Mouse (Mus musculus) thymus, adult 2 months (tissue): ENCODE data around the gene Mras. TPM values are rescaled to one million over a fixed set of nuclear protein-coding genes. Genes with fewer than 3 reads are reported as not detected.

ENCODE experiments used
- DNase-seq: peaks from one replicate; pipeline ENCODE4 v3.0.0; 2021
- H3K27ac ChIP-seq: fragments of 200-500 bp; 2 replicates; pipeline ENCODE4 v1.5.1; 2012; ENCODE audit warnings: low read length, control low read depth; ENCODE audit not compliant: control insufficient read depth, insufficient read depth
- H3K27me3 ChIP-seq: fragments of 200-500 bp; 2 replicates; pipeline ENCODE4 v1.6.1; 2012; ENCODE audit warnings: mild to moderate bottlenecking, low read length, moderate library complexity, mixed read lengths; ENCODE audit not compliant: control insufficient read depth, insufficient read depth
- H3K36me3 ChIP-seq: fragments of 200-500 bp; 2 replicates; pipeline ENCODE4 v1.6.1; 2012; ENCODE audit warnings: mild to moderate bottlenecking, low read length, moderate library complexity; ENCODE audit not compliant: control insufficient read depth, insufficient read depth
- H3K4me1 ChIP-seq: fragments of 200-500 bp; replicated peaks from 2 replicates; pipeline ENCODE4 v1.6.1; 2012; ENCODE audit warnings: low read length; ENCODE audit not compliant: control insufficient read depth, insufficient read depth
- H3K4me3 ChIP-seq: fragments of 200-500 bp; 2 replicates; pipeline ENCODE4 v1.5.1; 2012; ENCODE audit warnings: mild to moderate bottlenecking, low read length, control low read depth, moderate library complexity; ENCODE audit not compliant: control insufficient read depth, insufficient read depth
- CTCF ChIP-seq: fragments of 200-500 bp; IDR thresholded peaks from 2 replicates; pipeline ENCODE4 v1.5.1; 2012; ENCODE audit warnings: mild to moderate bottlenecking, control low read depth, low read length, moderate library complexity, borderline replicate concordance; ENCODE audit not compliant: control insufficient read depth, poor library complexity, insufficient read depth; ENCODE audit errors: extremely low read depth
- POLR2A ChIP-seq: fragments of 200-500 bp; IDR thresholded peaks from 2 replicates; pipeline ENCODE4 v1.6.1; 2012; ENCODE audit warnings: mild to moderate bottlenecking, low read length, control low read depth, moderate library complexity; ENCODE audit not compliant: control insufficient read depth, poor library complexity, insufficient read depth; ENCODE audit errors: extremely low read depth
- WGBS: fragments of 180-500 bp; shearing (Covaris S2); methylation state at CpG from one replicate; pipeline ENCODE4 v1.1.7; 2018; 5-methylcytosine and 5-hydroxymethylcytosine counted together
- polyA plus RNA-seq: library from polyadenylated mRNA; depleted of rRNA; stranded (reverse); fragments of >200 nt; gene quantifications from 2 replicates; pipeline ENCODE4 v1.2.3, GENCODE M21; 2012

Gene Mras
- polyA plus RNA-seq, 1 experiment = 14.9 TPM

GRCm38 (mm10) chr9:99470347-99471092 is 33.3 kb upstream of the Mras start:
- WGBS = 77% methylated on average over 16 of the region's 16 CpGs
- H3K4me3 ChIP-seq = no peak overlapping the region
- H3K4me1 ChIP-seq = no peaks in the 10 kb centered on the region
- no peaks in the 10 kb centered on the region for H3K27me3 ChIP-seq
- no peak for DNase-seq
- H3K36me3 ChIP-seq = no peaks in the 10 kb centered on the region
- H3K27ac ChIP-seq = no peak overlapping the region
- TF ChIP-seq CTCF = no peak
- TF ChIP-seq POLR2A = no peak

GRCm38 (mm10) chr9:99469681-99470273 is 32.6 kb upstream of the Mras start:
- Histone ChIP-seq H3K4me1 (no peaks in the 10 kb centered on the region), H3K36me3 (no peaks in the 10 kb centered on the region), H3K27me3 (no peaks in the 10 kb centered on the region), H3K27ac (no peak overlapping the region), H3K4me3 (no peak overlapping the region)
- DNase-seq = peak; percentile 22
- 53% methylated on average over 8 of the region's 8 CpGs for WGBS
- no peak for TF ChIP-seq CTCF
- TF ChIP-seq POLR2A = no peak

- no peak for TF ChIP-seq POLR2A
- no peak for TF ChIP-seq CTCF
- Histone ChIP-seq H3K27me3 (no peaks in the 10 kb centered on the region), H3K4me1 (no peaks in the 10 kb centered on the region), H3K27ac (no peak overlapping the region), H3K36me3 (no peaks in the 10 kb centered on the region), H3K4me3 (no peak overlapping the region)
- no peak for DNase-seq
- WGBS = 93% methylated on average over 9 of the region's 9 CpGs
These were observed 31.4 kb upstream of the Mras start for GRCm38 (mm10) chr9:99468572-99468971.

- H3K4me1 ChIP-seq = no peaks in the 10 kb centered on the region
- TF ChIP-seq CTCF = no peak
- TF ChIP-seq POLR2A = no peak
- H3K4me3 ChIP-seq = no peak overlapping the region
- H3K36me3 ChIP-seq = no peaks in the 10 kb centered on the region
- H3K27me3 ChIP-seq = no peaks in the 10 kb centered on the region
- no peak for DNase-seq
- WGBS = 91% methylated on average over 6 of the region's 6 CpGs
- no peak overlapping the region for H3K27ac ChIP-seq
These were observed 27.7 kb upstream of the Mras start for GRCm38 (mm10) chr9:99464876-99465275.

- H3K27ac ChIP-seq = no peak overlapping the region
- no peaks in the 10 kb centered on the region for H3K36me3 ChIP-seq
- DNase-seq = no peak
- H3K4me1 ChIP-seq = no peaks in the 10 kb centered on the region
- no peaks in the 10 kb centered on the region for H3K27me3 ChIP-seq
- TF ChIP-seq POLR2A (no peak), CTCF (no peak)
- no peak overlapping the region for H3K4me3 ChIP-seq
- 85% methylated on average over 4 of the region's 4 CpGs for WGBS
These were observed 22.5 kb upstream of the Mras start for GRCm38 (mm10) chr9:99459730-99460129.

GRCm38 (mm10) chr9:99458529-99459208 is 21.5 kb upstream of the Mras start:
- Histone ChIP-seq H3K36me3 (no peaks in the 10 kb centered on the region), H3K4me3 (no peak overlapping the region), H3K4me1 (no peaks in the 10 kb centered on the region), H3K27me3 (no peaks in the 10 kb centered on the region), H3K27ac (no peak overlapping the region)
- 35% methylated on average over 12 of the region's 12 CpGs for WGBS
- peak; percentile 58 for DNase-seq
- peak; percentile 42; the same call in 1 of the 2 replicates for TF ChIP-seq CTCF
- no peak for TF ChIP-seq POLR2A

GRCm38 (mm10) chr9:99454211-99454610 is 17.0 kb upstream of the Mras start:
- H3K4me1 ChIP-seq = no peaks in the 10 kb centered on the region
- TF ChIP-seq CTCF (no peak), POLR2A (no peak)
- H3K36me3 ChIP-seq = no peaks in the 10 kb centered on the region
- H3K27ac ChIP-seq = no peak overlapping the region
- no peak overlapping the region for H3K4me3 ChIP-seq
- 78% methylated on average over 4 of the region's 4 CpGs for WGBS
- no peak for DNase-seq
- H3K27me3 ChIP-seq = no peaks in the 10 kb centered on the region; the same call in 1 of the 2 replicates
